Mouse (Mus musculus): ENCODE data around the gene Klhl18. TPM values are rescaled to one million over a fixed set of nuclear protein-coding genes. Genes with fewer than 3 reads are reported as not detected.

The Klhl18 gene
- polyA plus RNA-seq (2012; rRNA removed) = 48.6 and 48.9 TPM in 2 replicates

DNA sequence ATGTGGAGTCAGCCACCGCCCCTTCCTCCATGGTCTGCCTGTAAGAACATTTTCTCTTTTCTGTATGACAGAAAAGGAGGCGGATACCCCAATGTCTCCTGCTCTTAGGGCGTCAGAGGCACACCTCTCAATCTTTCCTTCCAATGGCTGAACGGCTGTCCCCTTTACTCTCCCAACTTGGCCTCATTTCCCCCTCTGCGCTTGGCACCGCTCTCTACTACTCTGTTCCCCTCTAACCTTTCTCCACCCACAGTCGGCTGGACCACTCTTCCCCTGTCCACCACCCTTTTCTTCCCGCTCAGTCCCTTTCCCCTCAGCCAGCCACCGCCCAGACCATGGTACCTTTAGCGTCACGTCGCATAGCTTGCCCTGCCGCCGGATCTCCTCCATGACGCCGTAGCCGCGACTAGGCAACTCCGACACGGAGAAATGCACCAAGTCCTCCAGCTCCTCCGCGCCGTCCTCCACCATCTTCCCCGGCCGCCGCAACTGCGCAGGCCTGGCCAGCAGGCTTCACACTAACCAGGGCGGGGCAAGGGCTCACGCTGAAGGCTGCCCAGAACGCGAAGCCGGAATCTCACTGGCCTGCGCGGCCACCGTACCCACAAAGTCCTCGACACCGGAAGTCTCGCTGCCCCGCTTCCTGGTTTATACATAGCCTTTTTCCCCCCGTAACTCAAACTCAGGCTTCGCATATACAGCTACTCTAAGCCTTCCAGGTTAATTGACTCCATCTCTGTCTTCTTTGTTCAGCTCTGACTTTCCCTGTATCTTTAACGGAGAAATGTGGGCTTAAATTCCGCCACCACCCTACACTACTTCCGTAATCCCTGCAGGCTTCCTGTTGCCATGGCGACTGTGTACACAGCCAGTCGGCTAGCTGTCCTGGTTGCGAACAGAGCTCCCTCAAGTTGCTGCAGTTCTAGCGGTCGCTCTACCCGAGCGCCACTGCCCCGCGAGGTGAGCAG, at the start of gene Klhl18, which contains the start of gene Kif9:
Gene Klhl18, minus strand, starts transcription at position 571 of the 968 bp plus-strand sequence.
Gene Kif9, plus strand, starts transcription at position 835 of the 968 bp plus-strand sequence.

DNA sequence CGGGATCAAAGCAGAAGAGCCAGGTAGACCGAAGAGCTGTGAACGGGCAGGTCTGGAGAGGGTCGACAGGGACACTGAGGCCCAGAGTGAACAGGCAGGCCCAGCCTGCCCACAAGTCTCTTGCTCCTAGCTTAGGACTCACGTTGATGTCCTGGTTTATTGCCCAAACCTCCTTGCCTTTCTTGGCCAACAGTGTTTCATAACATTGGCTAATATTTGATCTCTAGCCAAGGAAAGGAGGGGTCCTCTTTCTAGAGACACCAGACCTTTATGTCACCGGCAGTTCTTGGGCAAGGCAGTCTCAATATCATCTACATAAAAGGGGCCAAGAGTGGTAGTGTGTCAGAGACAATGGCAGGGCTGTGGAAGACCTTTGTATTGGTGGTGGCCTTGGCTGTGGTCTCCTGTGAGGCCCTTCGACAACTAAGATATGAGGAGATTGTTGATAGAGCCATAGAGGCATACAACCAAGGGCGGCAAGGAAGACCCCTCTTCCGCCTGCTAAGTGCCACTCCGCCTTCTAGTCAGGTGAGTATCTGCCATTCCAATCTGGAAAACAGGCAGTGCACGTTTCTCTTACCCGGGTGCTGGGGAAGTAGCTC, 56.9 kb downstream of the Klhl18 start, which contains the start of gene Ngp:
Gene Ngp, plus strand, starts transcription at position 237 of the 602 bp plus-strand sequence.

DNA sequence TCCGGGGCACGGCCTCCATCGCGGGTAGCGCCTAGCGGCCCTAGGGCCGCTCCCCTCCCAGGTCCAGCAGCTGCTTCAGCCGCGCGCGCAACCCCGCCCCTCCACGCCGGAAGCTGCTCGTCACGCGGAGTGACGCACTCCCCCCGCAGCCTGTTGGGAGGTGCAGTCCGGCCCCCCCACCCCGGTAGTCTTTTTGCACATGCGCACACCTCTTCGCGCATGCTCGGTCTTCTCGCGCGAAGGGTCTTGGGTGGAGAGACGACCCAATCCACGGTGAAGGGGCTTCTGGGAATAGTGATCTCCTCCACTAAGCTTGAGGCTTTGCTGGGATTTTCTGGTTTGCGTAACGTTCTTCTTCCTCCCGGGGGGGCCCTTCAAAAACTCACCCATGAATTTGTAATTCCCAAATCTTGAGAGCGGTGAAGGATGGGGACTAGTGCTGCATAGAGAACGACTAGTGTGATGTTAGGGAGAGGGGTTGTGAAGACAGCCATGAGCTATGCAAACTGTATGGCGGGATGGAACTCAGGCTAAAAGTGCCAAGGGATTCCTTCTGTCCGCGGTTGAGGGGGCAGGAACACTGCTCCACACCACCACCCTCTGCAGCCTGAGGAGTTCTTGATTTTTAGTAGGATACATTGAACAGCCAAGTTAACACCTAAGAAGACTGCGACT, 68.3 kb downstream of the Klhl18 start, which contains the start of gene Ptpn23:
Gene Ptpn23, minus strand, starts transcription at position 115 of the 675 bp plus-strand sequence.

Other genes starting within 250 kb of the Klhl18 start
- 267 and 276 TPM in 2 replicates for gene Cspg5, start 232.9 kb downstream of the Klhl18 start, polyA plus RNA-seq (2012; rRNA removed)
- gene Elp6, start 171.5 kb downstream of the Klhl18 start, polyA plus RNA-seq (2012; rRNA removed) = 41.7 and 43.5 TPM in 2 replicates
- gene Scap, start 143.4 kb downstream of the Klhl18 start, polyA plus RNA-seq (2012; rRNA removed) = 26.9 and 35.5 TPM in 2 replicates
- gene Ptpn23, start 68.5 kb downstream of the Klhl18 start, polyA plus RNA-seq (2012; rRNA removed) = 35.1 and 41.8 TPM in 2 replicates
- gene Ngp, start 56.9 kb downstream of the Klhl18 start, polyA plus RNA-seq (2012; rRNA removed) = 0.21 and 1.4 TPM in 2 replicates
- gene Kif9, start 264 bp upstream of the Klhl18 start, polyA plus RNA-seq (2012; rRNA removed) = 3.6 and 4.3 TPM in 2 replicates
- gene Setd2, start 55.9 kb upstream of the Klhl18 start, polyA plus RNA-seq (2012; rRNA removed) = 77.3 and 80.6 TPM in 2 replicates
- gene Nradd, start 147.8 kb upstream of the Klhl18 start, polyA plus RNA-seq (2012; rRNA removed) = 24.7 and 27.6 TPM in 2 replicates
- gene Nbeal2, start 177.5 kb upstream of the Klhl18 start, polyA plus RNA-seq (2012; rRNA removed) = 16.4 and 16.6 TPM in 2 replicates
- 82.1 and 85.3 TPM in 2 replicates for gene Ccdc12, start 179.8 kb upstream of the Klhl18 start, polyA plus RNA-seq (2012; rRNA removed)